Mouse (Mus musculus) cerebellum, adult 2 months (tissue): ENCODE data around the gene Ascc2. TPM values are rescaled to one million over a fixed set of nuclear protein-coding genes. Genes with fewer than 3 reads are reported as not detected.

Experiments used
- DNase-seq, 2 experiments: peaks; one replicate each; pipeline ENCODE4 v3.0.0; 2021
- H3K27ac ChIP-seq: fragments of 200-500 bp; 2 replicates; pipeline ENCODE4 v1.5.1; 2012; ENCODE audit warnings: low read length, control low read depth, inconsistent platforms; ENCODE audit not compliant: insufficient read depth
- H3K27me3 ChIP-seq: fragments of 200-500 bp; 2 replicates; pipeline ENCODE4 v1.6.1; 2012; ENCODE audit warnings: inconsistent platforms, mild to moderate bottlenecking, low read length, moderate library complexity; ENCODE audit not compliant: control insufficient read depth, insufficient read depth
- H3K4me1 ChIP-seq: fragments of 200-500 bp; 2 replicates; pipeline ENCODE4 v1.6.1; 2011; ENCODE audit warnings: low read length; ENCODE audit not compliant: control insufficient read depth, insufficient read depth
- H3K4me3 ChIP-seq: fragments of 200-500 bp; replicated peaks from 2 replicates; pipeline ENCODE3; 2011; ENCODE audit warnings: mild to moderate bottlenecking, low read depth, low read length, control low read depth; ENCODE audit not compliant: insufficient read depth
- CTCF ChIP-seq: fragments of 200-500 bp; IDR thresholded peaks from 2 replicates; pipeline ENCODE4 v1.5.1; 2011; ENCODE audit warnings: low read depth, mild to moderate bottlenecking, control low read depth, low read length, moderate library complexity, borderline replicate concordance; ENCODE audit not compliant: insufficient read depth
- POLR2A ChIP-seq: fragments of 200-500 bp; IDR thresholded peaks from 2 replicates; pipeline ENCODE4 v1.6.1; 2011; ENCODE audit warnings: low read length, control low read depth, borderline replicate concordance; ENCODE audit not compliant: insufficient read depth
- WGBS: fragments of 180-500 bp; shearing (Covaris S2); methylation state at CpG from one replicate; pipeline ENCODE4 v1.1.7; 2018; 5-methylcytosine and 5-hydroxymethylcytosine counted together
- polyA plus RNA-seq: library from polyadenylated mRNA; depleted of rRNA; stranded (reverse); fragments of >200 nt; gene quantifications from 2 replicates; pipeline ENCODE4 v1.2.3, GENCODE M21; 2012; rRNA removed

The Ascc2 gene
- polyA plus RNA-seq, 1 experiment = 16.7 TPM

DNA sequence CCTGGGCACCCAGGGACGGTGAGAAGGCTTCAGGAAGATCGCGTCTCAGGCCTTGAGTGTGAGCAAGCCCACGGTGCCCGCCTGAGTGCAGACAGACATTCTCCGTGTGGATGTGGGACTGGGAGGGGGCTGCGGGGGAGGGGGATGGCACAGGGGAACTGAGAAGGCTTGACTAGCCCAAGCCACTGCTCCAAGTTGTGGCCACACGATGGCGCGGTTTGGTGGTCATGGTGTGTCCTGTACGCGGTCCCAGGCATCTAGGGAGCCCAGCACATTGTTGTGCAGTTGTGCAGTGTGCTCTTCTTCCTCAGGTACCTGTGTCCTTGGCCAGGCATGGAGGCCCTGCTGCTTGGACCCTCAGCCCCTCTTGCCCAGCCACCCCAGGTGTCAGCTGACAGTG is 96.6 kb downstream of the Ascc2 start:
- DNase-seq = no peak
- Histone ChIP-seq H3K4me1 (peaks cover 31% of the 10 kb centered on the region), H3K27ac (no peak overlapping the region), H3K27me3 (no peaks in the 10 kb centered on the region), H3K4me3 (no peak overlapping the region)
- WGBS = 71% methylated on average over 12 of the region's 12 CpGs
- TF ChIP-seq POLR2A (no peak), CTCF (no peak)

Other genes with a start within 250 kb of the Ascc2 start
- 0.05 and 0.08 TPM in 2 replicates for gene Hormad2, start 196.6 kb upstream of the Ascc2 start, polyA plus RNA-seq
- gene Mtmr3, start 42.9 kb upstream of the Ascc2 start, polyA plus RNA-seq = 44.4 and 44.9 TPM in 2 replicates
- not detected in 2 replicates for gene Gm11032, start 17.7 kb upstream of the Ascc2 start, polyA plus RNA-seq
- gene Uqcr10, start 66.6 kb downstream of the Ascc2 start, polyA plus RNA-seq = 1,309 and 1,338 TPM in 2 replicates
- 62.1 and 63.2 TPM in 2 replicates for gene Zmat5, start 66.9 kb downstream of the Ascc2 start, polyA plus RNA-seq
- 114 and 129 TPM in 2 replicates for gene Cabp7, start 109.0 kb downstream of the Ascc2 start, polyA plus RNA-seq
- 50.2 and 52.3 TPM in 2 replicates for gene Nf2, start 211.8 kb downstream of the Ascc2 start, polyA plus RNA-seq
- gene Nipsnap1, start 236.2 kb downstream of the Ascc2 start, polyA plus RNA-seq = 70.4 and 75.9 TPM in 2 replicates